Mouse (Mus musculus) cerebellum, adult (tissue): ENCODE data around the gene Atp8b5.

ENCODE experiments used
- ATAC-seq: cut with Nextera tagmentation; 2 replicates; pipeline ENCODE4 v1.9.2; 2017; ENCODE audit warnings: mild to moderate bottlenecking, moderate library complexity, mixed read lengths; ENCODE audit not compliant: insufficient number of reproducible peaks, low FRiP score, low TSS enrichment

The Atp8b5 gene

GRCm38 (mm10) chr4:43381408-43382154 lies 114.6 kb downstream of the Atp8b5 start, which contains the start of gene Rusc2:
TSS of gene Rusc2 (plus strand) at chr4:43381979.
- ATAC-seq, result peak; percentile 86

- ATAC-seq, result peak; percentile 54; the same call in 1 of the 2 replicates
Measured at GRCm38 (mm10) chr4:43382155-43383020, 115.4 kb downstream of the Atp8b5 start.

- no peak for ATAC-seq
Measured at GRCm38 (mm10) chr4:43383246-43384082, 116.5 kb downstream of the Atp8b5 start.

GRCm38 (mm10) chr4:43384083-43384460 lies 117.1 kb downstream of the Atp8b5 start:
- no peak for ATAC-seq

- no peak for ATAC-seq
Measured at GRCm38 (mm10) chr4:43384541-43384940, 117.6 kb downstream of the Atp8b5 start.

GRCm38 (mm10) chr4:43386932-43387331 lies 120.0 kb downstream of the Atp8b5 start:
- ATAC-seq, result no peak

GRCm38 (mm10) chr4:43389390-43389789 lies 122.4 kb downstream of the Atp8b5 start:
- no peak for ATAC-seq

- ATAC-seq, result peak; percentile 33; the same call in 1 of the 2 replicates
Measured at GRCm38 (mm10) chr4:43389845-43390440, 123.0 kb downstream of the Atp8b5 start.

GRCm38 (mm10) chr4:43391521-43392050 lies 124.6 kb downstream of the Atp8b5 start:
- ATAC-seq, result no peak

GRCm38 (mm10) chr4:43394345-43394891 lies 127.5 kb downstream of the Atp8b5 start:
- peak; percentile 68 for ATAC-seq

GRCm38 (mm10) chr4:43395147-43395546 lies 128.2 kb downstream of the Atp8b5 start:
- no peak for ATAC-seq

- ATAC-seq, result no peak
Measured at GRCm38 (mm10) chr4:43395836-43396235, 128.9 kb downstream of the Atp8b5 start.

GRCm38 (mm10) chr4:43396381-43396780 lies 129.4 kb downstream of the Atp8b5 start:
- ATAC-seq, result no peak

GRCm38 (mm10) chr4:43398014-43398413 lies 131.1 kb downstream of the Atp8b5 start:
- ATAC-seq, result no peak

- no peak for ATAC-seq
Measured at GRCm38 (mm10) chr4:43398829-43399331, 131.9 kb downstream of the Atp8b5 start.

GRCm38 (mm10) chr4:43399391-43400131 lies 132.6 kb downstream of the Atp8b5 start:
- no peak for ATAC-seq

- no peak for ATAC-seq
Measured at GRCm38 (mm10) chr4:43400976-43401375, 134.0 kb downstream of the Atp8b5 start.

- ATAC-seq, result no peak
Measured at GRCm38 (mm10) chr4:43401486-43401885, 134.5 kb downstream of the Atp8b5 start.

GRCm38 (mm10) chr4:43402212-43402611 lies 135.3 kb downstream of the Atp8b5 start:
- no peak for ATAC-seq
